Mouse (Mus musculus) lung, postnatal 0 days (tissue): Measurements from ENCODE around the gene Krtap4-13.

Source experiments
- CTCF ChIP-seq: IDR thresholded peaks from 2 replicates; pipeline ENCODE4 v1.5.1; 2016; ENCODE audit warnings: antibody characterized with exemption, mild to moderate bottlenecking
- EP300 ChIP-seq: IDR thresholded peaks from 2 replicates; pipeline ENCODE4 v1.6.1; 2016; ENCODE audit warnings: antibody characterized with exemption, mild to moderate bottlenecking, control low read depth

- TF ChIP-seq EP300 (no peak), CTCF (peak; percentile 61)
Measured at GRCm38 (mm10) chr11:99854121-99854520, 44.4 kb upstream of the Krtap4-13 start.
